Mouse (Mus musculus) lung, embryonic 14.5 days (tissue): ENCODE data around the gene Oosp3. TPM values are rescaled to one million over a fixed set of nuclear protein-coding genes. Genes with fewer than 3 reads are reported as not detected.

Source experiments
- ATAC-seq: fragments of 200-750 bp; cut with Nextera tagmentation; 2 replicates; pipeline ENCODE4 v1.8.0; 2017; ENCODE audit warnings: mild to moderate bottlenecking, moderate TSS enrichment, moderate library complexity; ENCODE audit not compliant: insufficient read depth
- DNase-seq: peaks from one replicate; pipeline ENCODE4 v3.0.0-alpha.2; 2015
- H3K27ac ChIP-seq: fragments of 300-500 bp; sonication (generic); 2 replicates; pipeline ENCODE4 v1.5.1; 2014; ENCODE audit warnings: low read depth, mild to moderate bottlenecking, moderate library complexity
- H3K27me3 ChIP-seq: fragments of 300-500 bp; sonication (generic); 2 replicates; pipeline ENCODE4 v1.6.1; 2014; ENCODE audit warnings: low read length, control low read depth; ENCODE audit not compliant: insufficient read depth
- H3K36me3 ChIP-seq: fragments of 300-500 bp; sonication (generic); 2 replicates; pipeline ENCODE4 v1.6.1; 2014; ENCODE audit warnings: control low read depth; ENCODE audit not compliant: insufficient read depth
- H3K4me1 ChIP-seq: fragments of 300-500 bp; sonication (generic); 2 replicates; pipeline ENCODE4 v1.6.1; 2014; ENCODE audit warnings: antibody characterized with exemption, control low read depth; ENCODE audit not compliant: insufficient read depth
- H3K4me2 ChIP-seq: fragments of 300-500 bp; sonication (generic); 2 replicates; pipeline ENCODE4 v1.6.1; 2014; ENCODE audit warnings: mild to moderate bottlenecking
- H3K4me3 ChIP-seq: fragments of 300-500 bp; sonication (generic); 2 replicates; pipeline ENCODE4 v1.5.1; 2014; ENCODE audit warnings: low read depth, low read length
- H3K9ac ChIP-seq: fragments of 300-500 bp; sonication (generic); 2 replicates; pipeline ENCODE4 v1.6.1; 2014
- H3K9me3 ChIP-seq: fragments of 300-500 bp; sonication (generic); 2 replicates; pipeline ENCODE4 v1.6.1; 2016; ENCODE audit warnings: low read depth, low read length, control low read depth
- CTCF ChIP-seq: IDR thresholded peaks from 2 replicates; pipeline ENCODE4 v1.5.1; 2016; ENCODE audit warnings: antibody characterized with exemption, low read depth
- WGBS: fragments of 180-500 bp; shearing (Covaris S2); extraction: QIAGEN DNeasy Blood & Tissue Kit; methylation state at CpG from one replicate; pipeline ENCODE4 v1.1.7; 2014; 5-methylcytosine and 5-hydroxymethylcytosine counted together
- polyA plus RNA-seq: library from polyadenylated mRNA; unstranded; fragments of >200 nt; fragmentation: Nextera tagmentation; extraction: Ambion mirVana; gene quantifications from 2 replicates; pipeline ENCODE4 v1.2.1, GENCODE M21; 2014

The Oosp3 gene
- polyA plus RNA-seq, result not detected in 2 replicates

DNA sequence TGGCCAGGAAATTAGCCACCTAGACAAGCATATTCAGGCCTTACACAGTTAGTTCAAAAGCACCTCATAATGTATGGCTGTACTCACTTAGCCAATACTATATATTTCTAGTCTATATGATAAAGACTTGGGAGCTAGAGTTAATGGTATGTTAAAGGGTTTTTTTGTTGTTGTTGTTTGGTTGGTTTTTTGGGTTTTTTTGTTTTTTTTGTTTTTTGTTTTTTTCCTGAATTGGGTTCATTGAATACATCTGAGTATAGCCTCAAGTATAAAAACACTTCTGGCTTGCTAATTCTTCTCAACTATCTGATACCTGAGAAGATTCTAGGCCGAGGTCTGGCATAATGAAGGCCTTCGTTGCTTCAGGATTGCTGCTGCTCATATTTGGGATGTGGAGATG, at the start of gene Oosp3:
Oosp3 (plus strand) TSS at position 301 of the 400 bp plus-strand sequence.
- Histone ChIP-seq H3K27ac (no peak within 1 kb of the TSS), H3K4me3 (no peak within 1 kb of the TSS), H3K4me2 (no peak within 1 kb of the TSS), H3K27me3 (no peaks in the 10 kb centered on the region), H3K36me3 (no peaks in the 10 kb centered on the region), H3K4me1 (no peaks in the 10 kb centered on the region), H3K9me3 (no peaks in the 10 kb centered on the region), H3K9ac (no peak within 1 kb of the TSS)
- TF ChIP-seq CTCF, result no peak
- 75% methylated on average over 2 of the region's 2 CpGs for WGBS
- no peak for ATAC-seq
- no peak for DNase-seq

DNA sequence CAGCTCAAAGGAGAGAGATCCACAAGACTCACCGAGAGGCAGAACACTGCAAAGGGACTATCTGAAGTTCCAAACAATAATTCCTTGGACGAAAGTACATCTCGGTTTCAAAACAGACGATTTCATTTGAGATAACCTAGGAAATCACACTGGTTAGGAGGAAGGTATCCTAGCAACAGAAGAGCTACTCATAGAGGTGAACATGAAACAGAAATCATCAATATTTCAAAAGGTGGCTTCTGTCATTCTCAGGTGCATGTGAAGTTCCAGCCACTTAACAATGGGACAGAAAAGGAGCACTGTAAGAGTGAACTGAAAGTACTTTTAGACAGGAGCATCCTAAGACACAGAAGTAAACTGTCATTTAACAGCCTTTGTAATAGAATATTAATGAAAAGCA, 47.3 kb upstream of the Oosp3 start:
- Histone ChIP-seq H3K4me1 (no peaks in the 10 kb centered on the region), H3K9ac (no peak overlapping the region), H3K27me3 (no peaks in the 10 kb centered on the region), H3K9me3 (no peaks in the 10 kb centered on the region), H3K4me2 (no peak overlapping the region), H3K27ac (no peak overlapping the region), H3K4me3 (no peak overlapping the region), H3K36me3 (no peaks in the 10 kb centered on the region)
- WGBS, result 60% methylated on average over 4 of the region's 4 CpGs
- ATAC-seq, result no peak
- no peak for DNase-seq
- TF ChIP-seq CTCF, result no peak

DNA sequence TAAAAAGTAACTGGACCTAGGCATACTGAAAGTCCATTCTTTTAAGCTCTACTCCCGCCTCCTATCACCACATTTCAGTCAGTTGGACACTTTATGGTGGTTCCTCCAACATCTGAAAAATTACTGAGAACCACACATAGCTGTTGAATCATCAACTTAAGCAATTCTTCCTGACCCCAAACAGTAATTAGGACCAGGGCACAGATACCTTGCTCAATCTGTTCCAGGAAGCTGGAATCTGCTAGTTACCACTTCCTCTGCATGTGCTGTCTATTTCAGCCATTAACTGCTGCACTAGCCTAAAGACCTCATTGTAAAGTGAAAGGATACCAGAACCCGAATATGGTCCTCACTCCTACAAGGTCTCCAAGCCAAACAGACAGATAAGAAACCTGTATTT, 37.7 kb upstream of the Oosp3 start:
- no peak for TF ChIP-seq CTCF
- no peak overlapping the region for H3K27ac ChIP-seq
- no peaks in the 10 kb centered on the region for H3K4me1 ChIP-seq
- no peaks in the 10 kb centered on the region for H3K27me3 ChIP-seq
- DNase-seq (no peak), ATAC-seq (no peak)
- no peaks in the 10 kb centered on the region for H3K9me3 ChIP-seq
- 73% methylated on average over 2 of the region's 2 CpGs for WGBS
- no peak overlapping the region for H3K4me2 ChIP-seq
- no peak overlapping the region for H3K4me3 ChIP-seq
- H3K36me3 ChIP-seq, result no peaks in the 10 kb centered on the region
- H3K9ac ChIP-seq, result no peak overlapping the region

DNA sequence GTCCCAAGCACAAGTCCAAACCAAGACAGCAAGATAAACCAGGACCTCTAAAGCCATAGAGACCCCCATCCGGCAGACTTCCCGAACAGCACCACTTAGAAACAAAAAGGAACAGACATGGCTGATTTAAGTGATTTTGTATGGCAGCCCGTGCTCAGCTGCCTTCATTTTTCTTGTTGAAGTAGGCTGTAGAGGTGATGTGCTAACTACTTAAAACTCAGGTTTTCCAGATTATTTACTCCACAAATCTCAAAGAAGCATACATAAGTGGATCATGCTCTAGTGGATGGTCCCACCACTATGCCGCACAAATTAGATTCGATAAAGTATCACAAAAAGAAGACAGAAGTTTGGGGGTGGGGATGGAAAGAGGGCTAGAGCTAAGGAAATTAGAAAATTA, 36.4 kb upstream of the Oosp3 start, which contains the start of gene Oosp2:
Oosp2 (minus strand) TSS at position 101 of the 400 bp plus-strand sequence.
- Histone ChIP-seq H3K27me3 (no peaks in the 10 kb centered on the region), H3K27ac (no peak within 1 kb of the TSS), H3K36me3 (no peaks in the 10 kb centered on the region), H3K9ac (no peak within 1 kb of the TSS), H3K9me3 (no peaks in the 10 kb centered on the region), H3K4me3 (no peak within 1 kb of the TSS), H3K4me2 (no peak within 1 kb of the TSS), H3K4me1 (no peaks in the 10 kb centered on the region)
- no peak for ATAC-seq
- whole genome bisulfite sequencing, result 83% methylated on average over 5 of the region's 5 CpGs
- TF ChIP-seq CTCF, result no peak
- DNase-seq, result no peak

DNA sequence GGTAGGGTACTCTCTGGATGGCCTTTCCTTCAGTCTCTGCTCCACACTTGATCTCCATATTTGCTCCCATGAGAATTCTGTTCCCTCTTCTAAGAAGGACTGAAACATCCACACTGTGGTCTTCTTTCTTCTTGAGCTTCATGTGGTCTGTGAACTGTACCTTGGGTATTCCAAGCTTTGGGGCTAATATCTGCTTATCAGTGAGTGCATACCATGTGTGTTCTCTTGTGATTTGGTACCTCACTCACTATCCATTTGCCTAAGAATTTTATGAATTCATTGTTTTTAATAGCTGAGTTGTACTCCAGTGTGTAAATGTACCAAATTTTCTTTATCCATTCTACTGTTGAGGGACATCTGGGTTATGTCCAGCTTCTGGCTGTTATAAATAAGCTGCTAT, 35.3 kb upstream of the Oosp3 start:
- no peak for TF ChIP-seq CTCF
- Histone ChIP-seq H3K9me3 (no peaks in the 10 kb centered on the region), H3K27ac (no peak overlapping the region), H3K27me3 (no peaks in the 10 kb centered on the region), H3K36me3 (no peaks in the 10 kb centered on the region), H3K4me3 (no peak overlapping the region), H3K4me2 (no peak overlapping the region), H3K4me1 (no peaks in the 10 kb centered on the region), H3K9ac (no peak overlapping the region)
- DNase-seq (no peak), ATAC-seq (no peak)

- no peaks in the 10 kb centered on the region for H3K4me1 ChIP-seq
- TF ChIP-seq CTCF, result no peak
- WGBS, result 47% methylated on average over 5 of the region's 5 CpGs
- no peaks in the 10 kb centered on the region for H3K27me3 ChIP-seq
- ATAC-seq (no peak), DNase-seq (no peak)
- H3K9me3 ChIP-seq, result no peaks in the 10 kb centered on the region
- no peaks in the 10 kb centered on the region for H3K36me3 ChIP-seq
- H3K9ac ChIP-seq, result no peak within 1 kb of the TSS
- no peak within 1 kb of the TSS for H3K27ac ChIP-seq
- H3K4me3 ChIP-seq, result no peak within 1 kb of the TSS
- no peak within 1 kb of the TSS for H3K4me2 ChIP-seq
These were observed 6.0 kb upstream of the Oosp3 start, which contains the start of gene Oosp1 for GRCm38 (mm10) chr19:11690839-11691238. Gene Oosp1, minus strand, starts transcription at chr19:11691150.

DNA sequence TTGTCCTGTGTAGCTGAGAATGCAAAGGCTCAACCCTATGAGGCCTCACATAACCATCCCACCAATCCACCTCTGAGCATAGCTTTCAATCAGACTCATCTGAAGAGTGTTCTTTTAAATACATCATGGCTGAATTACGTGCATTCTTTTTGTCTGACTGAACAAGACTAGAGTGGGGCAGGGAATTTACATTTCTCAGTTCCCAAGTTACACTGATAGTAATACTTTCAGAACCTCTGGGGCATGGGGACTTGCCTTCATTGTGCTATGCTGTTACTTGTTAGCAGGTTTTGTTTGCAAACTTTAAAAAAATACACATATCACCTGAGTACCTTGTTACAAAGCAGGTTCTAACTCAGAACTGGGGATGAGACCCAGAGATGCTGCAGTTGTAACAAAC, 5.4 kb upstream of the Oosp3 start:
- 44% methylated on average over 1 of the region's 1 CpGs for WGBS
- TF ChIP-seq CTCF, result no peak
- Histone ChIP-seq H3K36me3 (no peaks in the 10 kb centered on the region), H3K4me2 (no peak overlapping the region), H3K9me3 (no peaks in the 10 kb centered on the region), H3K27me3 (no peaks in the 10 kb centered on the region), H3K9ac (no peak overlapping the region), H3K4me3 (no peak overlapping the region), H3K27ac (no peak overlapping the region), H3K4me1 (no peaks in the 10 kb centered on the region)
- DNase-seq (no peak), ATAC-seq (no peak)

DNA sequence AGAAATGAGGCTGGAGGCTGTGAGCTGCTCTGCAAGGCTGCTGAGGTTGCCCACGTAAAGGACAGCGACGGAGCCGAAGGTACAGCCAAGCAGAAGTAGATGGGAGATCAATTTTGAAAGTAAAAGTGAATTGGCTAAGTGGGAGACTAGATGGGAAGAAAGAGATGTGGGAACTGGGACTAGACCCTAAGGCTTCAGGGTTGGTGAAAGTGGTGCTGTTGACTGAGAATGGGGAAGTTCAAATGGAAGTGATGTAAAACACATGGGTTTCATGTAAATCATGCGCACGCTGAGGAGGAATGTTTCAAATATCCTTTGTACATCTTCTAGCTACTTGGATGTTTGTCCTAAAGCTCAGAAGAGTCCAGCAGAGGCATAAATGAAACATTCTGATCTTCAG, 1.5 kb downstream of the Oosp3 start:
- no peak for TF ChIP-seq CTCF
- WGBS, result 94% methylated on average over 6 of the region's 6 CpGs
- no peak for DNase-seq
- no peaks in the 10 kb centered on the region for H3K4me1 ChIP-seq
- no peaks in the 10 kb centered on the region for H3K9me3 ChIP-seq
- H3K4me2 ChIP-seq, result no peak overlapping the region
- H3K27ac ChIP-seq, result no peak overlapping the region
- H3K4me3 ChIP-seq, result no peak overlapping the region
- H3K9ac ChIP-seq, result no peak overlapping the region
- H3K36me3 ChIP-seq, result no peaks in the 10 kb centered on the region
- no peak for ATAC-seq
- no peaks in the 10 kb centered on the region for H3K27me3 ChIP-seq
